Mouse (Mus musculus): ENCODE measurements around the gene AF067063. TPM values are rescaled to one million over a fixed set of nuclear protein-coding genes. Genes with fewer than 3 reads are reported as not detected.

The AF067063 gene
- not detected for polyA plus RNA-seq (2012; fragmentation: generic; extraction: Trizol)

DNA sequence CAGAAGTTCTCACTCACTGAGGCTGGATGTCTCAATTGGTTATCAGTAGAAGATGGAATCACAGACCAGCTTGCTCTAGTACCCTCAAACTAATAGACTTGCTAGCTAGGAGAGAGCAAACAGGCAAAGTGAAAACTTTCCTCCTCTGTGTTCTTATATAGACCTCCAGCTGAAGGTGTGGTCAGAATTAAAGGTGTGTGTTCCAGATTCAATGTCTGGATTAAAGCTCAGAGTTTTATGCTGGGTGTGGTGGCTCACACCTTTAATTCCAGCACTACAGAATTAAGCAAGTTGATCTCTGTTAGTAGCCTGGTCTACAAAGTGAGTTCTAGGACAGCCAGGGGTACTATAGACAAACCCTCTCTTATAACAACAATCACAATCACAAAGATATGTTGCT, at the start of gene AF067063:
Gene AF067063 (minus strand): TSS at position 101 of the 400 bp plus-strand sequence.

DNA sequence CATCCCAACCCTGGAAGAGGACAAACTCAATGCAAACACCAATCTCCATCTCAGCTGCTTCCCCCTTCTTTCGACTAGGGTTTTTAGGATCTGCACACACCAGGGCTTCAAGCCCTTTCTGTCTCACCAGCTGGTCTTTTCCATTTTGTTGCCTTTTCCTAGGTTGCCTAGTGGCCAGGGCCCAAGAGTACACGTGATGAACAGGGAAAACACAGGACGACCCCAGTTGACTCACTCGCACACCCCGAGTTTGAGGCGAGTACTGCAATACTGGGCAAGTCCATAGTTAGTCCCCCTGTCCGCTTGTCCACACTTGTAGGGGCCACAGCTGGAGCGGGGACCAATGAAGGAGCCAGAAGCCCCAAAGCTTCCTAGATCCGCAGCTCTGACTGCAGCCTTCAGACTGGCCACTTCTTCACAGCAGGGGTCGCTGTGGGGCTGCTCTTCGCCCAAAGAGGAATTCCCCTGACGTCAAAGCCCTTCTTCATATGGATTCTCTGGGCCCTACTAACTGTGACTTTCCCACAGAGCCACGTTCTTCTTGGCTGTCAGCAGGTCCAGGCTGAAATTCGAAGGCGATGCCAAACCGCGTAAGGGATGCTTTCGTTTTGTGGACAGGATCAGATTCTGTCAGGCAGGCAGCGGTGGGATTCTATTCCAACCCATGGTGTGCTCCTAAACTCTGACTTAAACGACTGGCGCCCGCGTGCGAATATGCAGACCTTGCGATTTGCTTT, 5.5 kb upstream of the AF067063 start, which contains the start of gene D13Ertd608e:
Gene D13Ertd608e (plus strand): TSS at position 687 of the 737 bp plus-strand sequence.

DNA sequence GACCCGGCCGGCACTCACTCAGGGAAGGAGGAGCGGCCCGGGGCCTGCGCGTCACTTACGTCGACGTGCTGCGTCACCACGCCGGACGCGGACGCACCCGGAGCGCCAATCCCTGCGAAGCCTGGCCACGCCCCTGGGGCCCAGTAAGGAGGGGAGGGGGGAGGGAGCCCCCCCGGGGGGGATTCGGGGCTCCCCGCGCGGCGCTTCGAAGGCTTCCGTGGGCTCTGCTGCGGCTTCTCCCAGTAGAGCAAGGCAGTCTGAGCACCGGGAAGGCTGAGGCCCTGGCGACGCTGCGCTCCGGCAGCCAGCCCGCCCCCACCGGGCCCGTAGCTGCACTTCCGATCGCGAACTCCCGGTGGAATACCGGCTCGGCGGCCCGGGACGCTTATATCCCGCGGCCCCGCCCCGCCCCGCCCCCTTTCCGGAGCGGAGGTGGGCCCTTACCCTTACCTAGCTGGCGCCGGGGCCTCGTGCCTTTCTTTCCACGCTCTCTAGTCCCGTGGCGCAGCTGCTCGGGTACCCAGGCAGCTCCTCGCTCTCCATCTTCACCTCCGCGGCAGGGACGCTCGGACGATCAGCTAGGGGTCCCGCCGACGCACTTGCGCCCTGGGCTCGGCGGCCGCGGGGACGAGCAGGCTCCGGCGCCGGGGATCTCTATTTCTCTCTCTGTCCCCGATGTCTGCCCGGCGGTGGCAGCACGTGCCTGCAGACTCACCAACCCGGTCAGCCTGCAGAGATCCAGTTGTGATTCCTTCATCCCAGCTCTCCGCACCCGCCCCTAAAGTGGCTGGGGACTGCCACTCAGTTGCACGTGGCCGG, 39.0 kb downstream of the AF067063 start, which contains the start of gene Zfp131:
Gene Zfp131 (minus strand): TSS at position 129 of the 819 bp plus-strand sequence.

Other genes with a start within 250 kb of the AF067063 start
- not detected for gene Ccl28, start 206.4 kb downstream of the AF067063 start, polyA plus RNA-seq (2012; fragmentation: generic; extraction: Trizol)
- gene Hmgcs1, start 139.8 kb downstream of the AF067063 start, polyA plus RNA-seq (2012; fragmentation: generic; extraction: Trizol), result 10 to 100 TPM in 1 of 2 experiments, 1 to 10 TPM in 1; 3.3 to 35.8 TPM
- under 1 TPM; 0.02 to 0.46 TPM for gene Nim1k, start 74.3 kb downstream of the AF067063 start, polyA plus RNA-seq (2012; fragmentation: generic; extraction: Trizol)
- gene Zfp131, start 39.3 kb downstream of the AF067063 start, polyA plus RNA-seq (2012; fragmentation: generic; extraction: Trizol), result 1 to 10 TPM; 3.4 to 4.0 TPM
- gene D13Ertd608e, start 5.8 kb upstream of the AF067063 start, polyA plus RNA-seq (2012; fragmentation: generic; extraction: Trizol), result not detected
- gene Tcstv1, start 64.6 kb upstream of the AF067063 start, polyA plus RNA-seq (2012; fragmentation: generic; extraction: Trizol), result not detected
- gene Gm21761, start 99.1 kb upstream of the AF067063 start, polyA plus RNA-seq (2012; fragmentation: generic; extraction: Trizol), result under 1 TPM; 0.04 to 0.17 TPM
- gene B020031M17Rik, start 120.6 kb upstream of the AF067063 start, polyA plus RNA-seq (2012; fragmentation: generic; extraction: Trizol), result not detected
- not detected for gene Gm36079, start 196.8 kb upstream of the AF067063 start, polyA plus RNA-seq (2012; fragmentation: generic; extraction: Trizol)
- not detected for gene Gm21188, start 222.0 kb upstream of the AF067063 start, polyA plus RNA-seq (2012; fragmentation: generic; extraction: Trizol)